Mouse (Mus musculus) forebrain, embryonic 11.5 days (tissue): ENCODE data around the gene Saa4. TPM values are rescaled to one million over a fixed set of nuclear protein-coding genes. Genes with fewer than 3 reads are reported as not detected.

ENCODE experiments used
- ATAC-seq: fragments of 200-750 bp; cut with Nextera tagmentation; replicated peaks from 2 replicates; pipeline ENCODE4 v1.8.0; 2017; ENCODE audit warnings: moderate TSS enrichment; ENCODE audit not compliant: low FRiP score
- DNase-seq: peaks from one replicate; pipeline ENCODE4 v3.0.0-alpha.2; 2017; ENCODE audit warnings: low spot score
- H3K27ac ChIP-seq: fragments of 300-500 bp; sonication (generic); 2 replicates; pipeline ENCODE4 v1.5.1; 2014; ENCODE audit warnings: low read depth, low read length
- H3K27me3 ChIP-seq: fragments of 300-500 bp; sonication (generic); 2 replicates; pipeline ENCODE4 v1.6.1; 2014; ENCODE audit warnings: mild to moderate bottlenecking, low read length, mixed read lengths; ENCODE audit not compliant: control insufficient read depth, insufficient read depth
- H3K36me3 ChIP-seq: fragments of 300-500 bp; sonication (generic); 2 replicates; pipeline ENCODE4 v1.6.1; 2014; ENCODE audit warnings: mild to moderate bottlenecking, low read length, moderate library complexity, mixed read lengths; ENCODE audit not compliant: control insufficient read depth, insufficient read depth
- H3K4me1 ChIP-seq: fragments of 300-500 bp; sonication (generic); replicated peaks from 2 replicates; pipeline ENCODE4 v1.6.1; 2014; ENCODE audit warnings: low read length, mixed read lengths; ENCODE audit not compliant: control insufficient read depth, insufficient read depth
- H3K4me2 ChIP-seq: fragments of 300-500 bp; sonication (generic); 2 replicates; pipeline ENCODE4 v1.6.1; 2014; ENCODE audit warnings: low read depth, mild to moderate bottlenecking, low read length, moderate library complexity, mixed read lengths; ENCODE audit not compliant: severe bottlenecking
- H3K4me3 ChIP-seq: fragments of 300-500 bp; sonication (generic); 2 replicates; pipeline ENCODE4 v1.5.1; 2014; ENCODE audit warnings: low read depth, low read length
- H3K9ac ChIP-seq: fragments of 300-500 bp; sonication (generic); 2 replicates; pipeline ENCODE4 v1.6.1; 2014; ENCODE audit warnings: low read length
- H3K9me3 ChIP-seq: fragments of 300-500 bp; sonication (generic); 2 replicates; pipeline ENCODE4 v1.6.1; 2016; ENCODE audit warnings: low read length, mixed read lengths; ENCODE audit not compliant: control insufficient read depth
- WGBS: fragments of 180-500 bp; shearing (Covaris S2); extraction: QIAGEN DNeasy Blood & Tissue Kit; methylation state at CpG from one replicate; pipeline ENCODE4 v1.1.7; 2014; 5-methylcytosine and 5-hydroxymethylcytosine counted together
- polyA plus RNA-seq: library from polyadenylated mRNA; unstranded; fragments of >200 nt; fragmentation: Nextera tagmentation; extraction: Ambion mirVana; gene quantifications from 2 replicates; pipeline ENCODE4 v1.2.1, GENCODE M21; 2014

Saa4 gene
- polyA plus RNA-seq, 1 experiment from 2014 or later, result not detected

DNA sequence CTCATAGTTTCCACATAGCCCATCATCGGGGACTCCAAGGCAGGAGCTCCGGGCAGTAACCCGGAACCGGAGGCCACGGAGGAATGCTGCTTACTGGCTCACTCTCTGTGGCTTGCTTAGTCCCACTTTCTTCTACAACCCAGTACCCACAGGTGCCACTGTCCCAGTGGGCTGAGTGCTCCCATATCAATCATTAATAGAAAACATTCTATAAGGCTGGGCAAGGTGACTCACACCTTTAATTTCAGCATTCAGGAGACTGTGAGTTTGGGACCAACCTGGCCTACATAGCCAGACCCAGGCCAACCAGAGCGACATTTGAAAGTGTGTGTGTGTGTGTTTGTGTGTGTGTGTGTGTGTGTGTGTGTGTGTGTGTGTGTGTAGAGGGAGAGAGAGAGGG lies 9.0 kb downstream of the Saa4 start:
- WGBS, result 96% methylated on average over 6 of the region's 6 CpGs
- H3K4me1 ChIP-seq, result no peaks in the 10 kb centered on the region
- no peak overlapping the region for H3K4me2 ChIP-seq
- H3K27me3 ChIP-seq, result no peaks in the 10 kb centered on the region
- no peak overlapping the region for H3K9ac ChIP-seq
- H3K4me3 ChIP-seq, result no peak overlapping the region
- no peak overlapping the region for H3K27ac ChIP-seq
- no peaks in the 10 kb centered on the region for H3K36me3 ChIP-seq
- DNase-seq (no peak), ATAC-seq (no peak)
- H3K9me3 ChIP-seq, result no peaks in the 10 kb centered on the region

DNA sequence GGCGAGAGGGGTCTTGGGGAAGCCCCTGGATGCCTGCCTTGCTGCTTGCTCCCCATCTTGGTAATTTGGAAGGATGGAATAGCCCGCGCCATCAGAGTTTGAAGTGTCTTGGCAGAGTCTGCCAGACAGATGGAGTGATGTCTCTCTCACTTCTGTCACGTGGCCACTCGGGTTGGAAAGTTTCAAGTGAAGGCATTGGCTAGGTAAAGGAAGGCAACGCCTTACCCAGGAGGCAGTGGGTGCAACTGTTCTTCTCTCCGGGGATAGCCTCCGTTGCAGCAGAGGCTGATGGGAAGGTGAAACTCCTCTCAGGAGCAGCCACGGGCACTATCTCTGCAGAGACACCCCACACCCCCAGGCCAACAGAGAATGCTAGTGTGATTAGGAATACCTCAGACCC lies 11.9 kb downstream of the Saa4 start:
- no peaks in the 10 kb centered on the region for H3K27me3 ChIP-seq
- 81% methylated on average over 9 of the region's 9 CpGs for WGBS
- H3K9ac ChIP-seq, result no peak overlapping the region
- H3K36me3 ChIP-seq, result no peaks in the 10 kb centered on the region
- DNase-seq (no peak), ATAC-seq (no peak)
- no peaks in the 10 kb centered on the region for H3K9me3 ChIP-seq
- no peak overlapping the region for H3K4me3 ChIP-seq
- no peaks in the 10 kb centered on the region for H3K4me1 ChIP-seq
- no peak overlapping the region for H3K4me2 ChIP-seq
- H3K27ac ChIP-seq, result no peak overlapping the region

DNA sequence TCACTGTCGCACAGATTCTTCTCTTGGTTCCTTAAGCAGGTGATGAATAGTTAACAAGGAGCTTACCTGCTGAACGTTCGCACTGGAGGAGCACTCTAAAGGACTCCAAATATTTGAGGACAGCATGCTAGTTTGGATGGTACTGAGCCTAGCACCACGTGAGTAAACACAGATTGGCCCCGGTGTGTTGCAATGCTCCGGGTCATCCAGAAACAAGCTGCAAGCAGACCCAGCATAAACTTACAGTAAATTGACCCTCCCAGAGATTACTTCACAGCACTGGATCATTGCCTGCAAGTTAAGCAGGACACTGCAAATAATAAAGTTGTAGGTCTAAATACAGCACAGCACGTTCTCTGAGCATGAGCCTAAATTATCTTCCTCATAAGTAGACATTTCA lies 12.9 kb downstream of the Saa4 start:
- DNase-seq (no peak), ATAC-seq (no peak)
- H3K4me2 ChIP-seq, result no peak overlapping the region
- H3K27me3 ChIP-seq, result no peaks in the 10 kb centered on the region
- H3K9me3 ChIP-seq, result no peaks in the 10 kb centered on the region
- WGBS, result 83% methylated on average over 7 of the region's 7 CpGs
- H3K36me3 ChIP-seq, result no peaks in the 10 kb centered on the region
- no peak overlapping the region for H3K9ac ChIP-seq
- no peaks in the 10 kb centered on the region for H3K4me1 ChIP-seq
- no peak overlapping the region for H3K27ac ChIP-seq
- H3K4me3 ChIP-seq, result no peak overlapping the region

DNA sequence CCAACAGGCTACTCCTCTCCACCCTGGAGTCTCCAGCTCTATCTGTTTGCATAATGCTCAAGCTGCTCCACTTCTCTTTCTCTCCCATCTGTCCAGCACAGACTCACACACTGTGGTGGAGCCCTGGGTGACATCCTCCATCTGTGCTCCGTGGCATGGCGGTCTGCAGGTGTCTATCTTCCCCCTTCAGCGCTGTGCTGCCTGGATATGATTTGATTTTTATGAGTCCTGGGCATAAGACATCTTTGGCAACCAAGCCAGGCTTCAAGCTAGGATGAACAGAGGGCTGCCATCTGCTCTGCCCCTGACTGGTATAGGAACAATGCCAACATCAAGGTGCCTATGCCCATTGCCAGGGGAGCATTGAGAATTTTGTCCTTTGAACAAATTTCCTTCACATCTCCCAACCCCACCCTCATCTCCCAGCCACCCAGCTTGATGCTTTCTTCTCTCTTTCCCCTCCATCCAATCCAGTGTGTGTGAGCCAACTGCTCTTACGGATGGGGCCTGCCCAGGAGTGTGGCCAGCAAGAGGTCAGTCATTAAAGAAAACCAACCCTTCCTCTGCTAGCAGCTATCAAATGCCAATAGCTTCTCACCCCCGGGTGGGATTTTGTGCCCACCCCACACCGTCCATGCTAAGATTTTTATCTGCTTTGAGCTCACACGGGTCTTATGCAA lies 13.7 kb downstream of the Saa4 start:
- H3K9ac ChIP-seq, result no peak overlapping the region
- no peak overlapping the region for H3K27ac ChIP-seq
- no peak overlapping the region for H3K4me3 ChIP-seq
- no peaks in the 10 kb centered on the region for H3K27me3 ChIP-seq
- ATAC-seq, result no peak
- no peaks in the 10 kb centered on the region for H3K36me3 ChIP-seq
- WGBS, result 89% methylated on average over 7 of the region's 7 CpGs
- H3K9me3 ChIP-seq, result no peaks in the 10 kb centered on the region
- DNase-seq, result no peak
- H3K4me2 ChIP-seq, result no peak overlapping the region
- H3K4me1 ChIP-seq, result no peaks in the 10 kb centered on the region

DNA sequence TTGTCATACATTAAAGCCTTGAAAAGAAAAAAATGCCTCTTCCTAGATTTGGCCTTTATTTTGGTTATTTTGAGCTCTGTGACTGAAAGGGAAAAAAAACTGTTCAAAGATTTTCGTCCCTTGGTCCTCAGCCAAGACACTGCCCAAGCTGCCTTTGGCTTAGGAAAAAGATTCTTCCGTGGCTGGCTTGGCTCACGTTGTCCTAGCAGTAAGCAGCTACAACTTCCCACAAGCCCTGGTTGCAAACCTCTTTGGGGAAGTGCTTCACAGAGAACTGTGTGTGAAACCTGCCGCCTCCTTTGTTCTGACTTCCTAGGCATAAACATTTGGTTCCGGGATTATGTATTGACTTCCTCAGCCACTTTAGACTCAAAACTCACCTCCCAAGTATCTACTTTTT lies 15.5 kb downstream of the Saa4 start:
- DNase-seq (no peak), ATAC-seq (no peak)
- Histone ChIP-seq H3K9ac (no peak overlapping the region), H3K4me2 (no peak overlapping the region), H3K4me3 (no peak overlapping the region), H3K9me3 (no peaks in the 10 kb centered on the region), H3K27ac (no peak overlapping the region), H3K27me3 (no peaks in the 10 kb centered on the region), H3K36me3 (no peaks in the 10 kb centered on the region), H3K4me1 (no peaks in the 10 kb centered on the region)
- WGBS, result 75% methylated on average over 5 of the region's 5 CpGs

DNA sequence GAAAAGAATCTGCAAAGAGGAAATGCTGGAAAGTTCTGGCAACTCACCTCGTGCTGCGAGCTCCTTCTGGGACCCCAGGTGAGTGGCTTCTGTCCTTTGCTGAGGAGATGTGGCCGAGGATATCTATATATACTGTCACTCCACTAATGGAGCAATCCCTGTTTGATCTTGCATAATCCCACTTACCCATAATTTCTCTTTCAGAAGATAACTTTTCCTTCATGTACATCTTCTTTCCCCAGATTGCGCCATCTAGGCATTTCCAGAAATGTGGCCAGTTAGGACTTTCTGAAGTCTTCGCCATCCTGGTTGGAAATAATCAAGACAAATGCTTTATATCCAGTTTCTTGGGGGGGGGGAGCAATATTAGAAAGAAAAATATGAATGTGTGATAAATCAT lies 16.8 kb downstream of the Saa4 start, which contains the start of gene Saa3:
TSS of gene Saa3 (minus strand) at position 101 of the 400 bp plus-strand sequence.
- Histone ChIP-seq H3K27ac (no peak within 1 kb of the TSS), H3K27me3 (no peaks in the 10 kb centered on the region), H3K4me2 (no peak within 1 kb of the TSS), H3K4me3 (no peak within 1 kb of the TSS), H3K9ac (no peak within 1 kb of the TSS), H3K9me3 (no peaks in the 10 kb centered on the region), H3K36me3 (no peaks in the 10 kb centered on the region), H3K4me1 (no peaks in the 10 kb centered on the region)
- DNase-seq (no peak), ATAC-seq (no peak)
- 90% methylated on average over 5 of the region's 5 CpGs for WGBS

DNA sequence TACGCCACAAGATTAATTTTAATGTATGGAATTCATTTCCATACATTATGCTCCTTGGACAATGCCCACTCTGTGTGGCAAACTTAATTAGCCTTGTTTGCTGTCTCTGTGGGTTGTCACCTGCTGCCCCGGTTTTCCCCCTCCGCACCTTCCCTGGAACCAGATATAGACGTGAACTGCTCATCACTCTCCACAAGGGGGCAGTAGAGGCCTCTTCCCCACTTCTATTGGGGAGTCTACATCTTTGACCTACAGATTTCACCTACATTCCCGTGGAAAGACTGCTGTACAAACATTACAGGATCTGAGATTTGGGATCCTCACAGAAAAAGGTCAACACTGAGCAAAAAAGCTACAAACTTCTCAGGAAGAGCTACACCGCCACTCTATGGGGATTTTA lies 17.9 kb downstream of the Saa4 start:
- Histone ChIP-seq H3K4me3 (no peak overlapping the region), H3K27ac (no peak overlapping the region), H3K4me2 (no peak overlapping the region), H3K36me3 (no peaks in the 10 kb centered on the region), H3K27me3 (no peaks in the 10 kb centered on the region), H3K9ac (no peak overlapping the region), H3K9me3 (no peaks in the 10 kb centered on the region), H3K4me1 (no peaks in the 10 kb centered on the region)
- ATAC-seq (no peak), DNase-seq (peak; percentile 67)
- 29% methylated on average over 6 of the region's 6 CpGs for WGBS

DNA sequence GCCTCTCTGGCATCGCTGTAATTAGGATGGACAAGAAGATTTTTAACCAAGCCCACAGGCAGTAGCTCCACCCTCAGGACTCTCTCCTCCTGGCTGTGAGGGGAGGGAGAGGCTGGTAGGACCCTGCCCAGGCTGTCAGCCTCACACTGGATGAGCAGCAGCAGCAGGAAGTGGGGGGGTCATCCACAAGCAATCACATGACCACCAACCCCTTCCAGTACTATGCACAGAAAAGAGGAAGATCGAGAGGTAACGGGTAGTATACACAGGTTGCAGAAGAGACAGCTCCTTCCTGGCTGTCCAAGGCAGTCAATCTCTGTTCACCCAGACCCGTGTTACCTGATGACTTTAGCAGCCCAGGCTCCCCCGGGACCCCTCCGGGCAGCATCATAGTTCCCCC lies 20.2 kb downstream of the Saa4 start:
- H3K27ac ChIP-seq, result no peak overlapping the region
- no peaks in the 10 kb centered on the region for H3K4me1 ChIP-seq
- H3K9me3 ChIP-seq, result no peaks in the 10 kb centered on the region
- H3K9ac ChIP-seq, result no peak overlapping the region
- H3K4me2 ChIP-seq, result no peak overlapping the region
- DNase-seq, result no peak
- 83% methylated on average over 6 of the region's 6 CpGs for WGBS
- H3K27me3 ChIP-seq, result no peaks in the 10 kb centered on the region
- no peak overlapping the region for H3K4me3 ChIP-seq
- no peaks in the 10 kb centered on the region; the same call in 1 of the 2 replicates for H3K36me3 ChIP-seq
- ATAC-seq, result no peak

DNA sequence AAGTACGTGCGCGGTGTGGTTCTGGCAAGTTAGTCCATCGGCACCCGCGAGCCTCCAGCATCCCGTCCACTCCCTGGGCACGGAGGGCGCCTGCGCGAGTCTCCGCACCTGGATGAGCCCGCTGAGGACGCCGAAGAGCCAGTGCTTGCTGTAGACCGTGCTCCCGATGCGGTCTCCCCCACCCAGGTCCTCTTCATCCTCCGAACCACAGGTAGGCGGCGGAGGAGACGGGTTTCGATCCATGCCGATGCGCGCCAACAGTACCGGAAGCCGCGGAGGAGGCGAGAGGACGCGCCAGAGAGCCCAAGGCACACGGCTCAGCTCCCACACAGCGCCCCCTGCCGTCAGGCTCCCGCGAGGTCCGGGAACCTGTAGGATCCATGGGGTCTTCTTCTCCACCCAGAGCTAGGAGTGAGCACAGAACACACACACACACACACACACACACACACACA lies 22.0 kb downstream of the Saa4 start, which contains the start of gene Saal1:
TSS of gene Saal1 (minus strand) at position 291 of the 455 bp plus-strand sequence.
- Histone ChIP-seq H3K9me3 (no peaks in the 10 kb centered on the region), H3K36me3 (peaks cover 3% of the 10 kb centered on the region), H3K4me3 (peak within 1 kb of the TSS; percentile 88), H3K9ac (peak within 1 kb of the TSS; percentile 91), H3K4me1 (no peaks in the 10 kb centered on the region), H3K27me3 (no peaks in the 10 kb centered on the region), H3K27ac (peak within 1 kb of the TSS; percentile 12; the same call in 1 of the 2 replicates), H3K4me2 (peak within 1 kb of the TSS; percentile 47)
- under 1% methylated on average over 36 of the region's 38 CpGs for WGBS
- DNase-seq, result peak; percentile 98
- peak; percentile 98 for ATAC-seq
